Comparison of ENCODE assay signal across 8 mouse cellular contexts in the genomic region with DNA sequence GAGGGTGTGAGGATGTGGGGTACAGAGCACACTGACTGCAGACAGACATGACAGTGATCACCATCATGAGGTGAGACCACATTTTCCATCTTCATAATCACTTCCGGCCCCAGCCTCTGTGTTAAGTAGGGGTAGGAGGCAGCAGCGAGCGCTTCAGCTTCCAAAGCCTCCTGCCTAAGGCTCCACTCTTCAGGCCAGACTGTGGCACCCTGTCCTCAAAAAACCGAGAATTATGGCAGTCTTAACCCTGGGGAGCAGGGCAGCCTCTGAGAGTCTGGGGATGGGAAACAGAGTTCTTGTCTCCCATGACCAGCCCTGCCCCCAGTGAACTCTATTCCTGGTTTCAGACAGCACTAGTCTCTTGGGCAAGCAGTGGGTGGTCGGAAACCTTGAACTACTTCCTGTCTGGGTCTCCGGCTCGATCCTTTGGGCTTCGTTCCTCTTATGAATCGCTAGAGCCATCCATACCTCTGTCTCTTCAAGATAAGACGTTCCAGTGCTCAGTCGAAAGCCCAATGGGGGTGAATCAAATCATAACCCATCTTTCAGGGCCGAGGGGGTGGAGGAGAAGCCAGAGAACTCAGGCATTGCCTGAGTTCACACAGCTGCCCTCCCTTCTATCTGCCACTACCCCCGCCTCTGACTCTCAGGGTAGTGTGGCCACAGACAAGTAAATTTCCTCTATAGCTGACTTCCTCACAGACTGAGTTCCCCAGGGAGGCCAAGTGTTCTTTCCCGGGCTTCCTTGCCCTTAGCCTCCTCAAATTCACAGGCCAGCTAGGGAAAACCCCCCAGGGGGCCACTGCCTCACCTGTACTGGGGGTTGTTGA. TPM values are rescaled to one million over a fixed set of nuclear protein-coding genes. Genes with fewer than 3 reads are reported as not detected.
DNase-seq lines count a peak whose midpoint lies in the region; ATAC-seq and TF ChIP-seq lines count a peak whose summit lies in the region.

No protein-coding gene starts in this region.

- peak overlapping the region; percentile 54 for H3K4me3 ChIP-seq in gastrocnemius, adult 2 months
- H3K4me3 ChIP-seq in heart, postnatal 0 days (ENCODE audit: low read depth, low read length) = no peak overlapping the region
- H3K4me3 ChIP-seq in midbrain, embryonic 10.5 days = peak overlapping the region; percentile 25
- H3K4me3 ChIP-seq in stomach, postnatal 0 days (ENCODE audit: low read depth, low read length) = no peak overlapping the region

- intact Hi-C loops in gastrocnemius, adult 2 months (cut with DNase I) = loop anchor here (5.0 kb wide), 2 partner anchors 107 to 122 kb away; a partner anchor contains a TSS

- H3K4me2 ChIP-seq in heart, postnatal 0 days (ENCODE audit: low read depth, low read length) = peak overlapping the region; percentile 13; the same call in 1 of the 2 replicates
- peak overlapping the region; percentile 24 for H3K4me2 ChIP-seq in stomach, postnatal 0 days (replicated peaks; ENCODE audit: low read depth)

- no peak for TF ChIP-seq CTCF in gastrocnemius, adult 2 months (IDR thresholded peaks at IDR 0.05)
- no peak for TF ChIP-seq CTCF in heart, postnatal 0 days (IDR thresholded peaks at IDR 0.05; ENCODE audit: low read depth)
- no peak for TF ChIP-seq CTCF in stomach, postnatal 0 days (IDR thresholded peaks at IDR 0.05; ENCODE audit: low read depth)

- WGBS in heart, postnatal 0 days = 38% methylated on average over 14 of the region's 14 CpGs
- 72% methylated on average over 14 of the region's 14 CpGs for WGBS in midbrain, embryonic 10.5 days
- 62% methylated on average over 14 of the region's 14 CpGs for WGBS in stomach, postnatal 0 days

- no peak overlapping the region for H3K9ac ChIP-seq in heart, postnatal 0 days (replicated peaks; ENCODE audit: low read depth, low read length)
- H3K9ac ChIP-seq in stomach, postnatal 0 days (ENCODE audit: low read length) = peak overlapping the region; percentile 58

- H3K27ac ChIP-seq in gastrocnemius, adult 2 months = peak overlapping the region; percentile 92
- peak overlapping the region; percentile 97 for H3K27ac ChIP-seq in heart, postnatal 0 days (ENCODE audit: low read depth)
- H3K27ac ChIP-seq in midbrain, embryonic 10.5 days (replicated peaks) = peak overlapping the region; percentile 91
- H3K27ac ChIP-seq in stomach, postnatal 0 days (replicated peaks) = peak overlapping the region; percentile 97

- H3K36me3 ChIP-seq in heart, postnatal 0 days (replicated peaks; ENCODE audit: control insufficient read depth, insufficient read depth, low read length) = 0 out of 2 replicates have a peak, but pooled peaks cover 8% of the 10 kb centered on the region
- H3K36me3 ChIP-seq in midbrain, embryonic 10.5 days = peaks cover 27% of the 10 kb centered on the region
- H3K36me3 ChIP-seq in stomach, postnatal 0 days (ENCODE audit: control insufficient read depth, insufficient read depth, low read length) = peaks cover 4% of the 10 kb centered on the region; the same call in 1 of the 2 replicates

- TF ChIP-seq EP300 in heart, postnatal 0 days (IDR thresholded peaks at IDR 0.05; ENCODE audit: low read depth) = no peak
- TF ChIP-seq EP300 in stomach, postnatal 0 days (optimal IDR thresholded peaks at IDR 0.05) = no peak

- peak; percentile 31 for ATAC-seq in common myeloid progenitor, adult 5-6 weeks (replicated peaks; ENCODE audit: low read depth, poor library complexity, severe bottlenecking)
- ATAC-seq in heart, postnatal 0 days (ENCODE audit: insufficient read depth, low read depth) = no peak
- no peak for ATAC-seq in stomach, postnatal 0 days (ENCODE audit: low FRiP score, low TSS enrichment)

- no peaks in the 10 kb centered on the region for H3K9me3 ChIP-seq in heart, postnatal 0 days (replicated peaks; ENCODE audit: control insufficient read depth, low read length)
- no peaks in the 10 kb centered on the region for H3K9me3 ChIP-seq in midbrain, embryonic 10.5 days (replicated peaks)
- H3K9me3 ChIP-seq in stomach, postnatal 0 days (ENCODE audit: control insufficient read depth, low read length) = no peaks in the 10 kb centered on the region

- no peaks in the 10 kb centered on the region for H3K27me3 ChIP-seq in heart, postnatal 0 days (ENCODE audit: control insufficient read depth, insufficient read depth, low read length)
- H3K27me3 ChIP-seq in midbrain, embryonic 10.5 days (ENCODE audit: low read depth, poor library complexity, severe bottlenecking) = peaks cover under 1% of the 10 kb centered on the region; the same call in 1 of the 2 replicates
- no peaks in the 10 kb centered on the region for H3K27me3 ChIP-seq in stomach, postnatal 0 days (ENCODE audit: control insufficient read depth, insufficient read depth, low read length)

- H3K4me1 ChIP-seq in heart, postnatal 0 days (ENCODE audit: control insufficient read depth, insufficient read depth) = peaks cover 6% of the 10 kb centered on the region; the same call in 1 of the 2 replicates
- peaks cover 66% of the 10 kb centered on the region for H3K4me1 ChIP-seq in midbrain, embryonic 10.5 days
- H3K4me1 ChIP-seq in stomach, postnatal 0 days (replicated peaks; ENCODE audit: control insufficient read depth, insufficient read depth) = peaks cover 15% of the 10 kb centered on the region

- peak; percentile 57 for DNase-seq in gastrocnemius, adult 2 months
- DNase-seq in gastrocnemius, postnatal 10 days = no peak
- no peak for DNase-seq in heart, postnatal 0 days (ENCODE audit: low spot score)
- peak; percentile 50 for DNase-seq in kidney, postnatal 36 days
- DNase-seq in midbrain, embryonic 10.5 days (ENCODE audit: low spot score) = no peak
- DNase-seq in stomach, postnatal 0 days (ENCODE audit: low spot score) = no peak
- no peak for DNase-seq in urinary bladder, postnatal 25 days (ENCODE audit: low spot score)

RNA-seq across cellular contexts. Expression of a gene that starts 0.8 kb away (rescaled TPM):
- total RNA-seq in gastrocnemius, adult 2 months (2021) = 1 to 10 TPM; 2.3 to 2.5 TPM
- 1 to 10 TPM; 4.7 to 6.8 TPM for total RNA-seq in gastrocnemius, postnatal 10 days (2021)
- total RNA-seq in common myeloid progenitor, adult 5-6 weeks (2017) = 6.7 and 7.8 TPM in 2 replicates
- total RNA-seq in heart, postnatal 0 days (2014; rRNA removed; ENCODE audit: low replicate concordance) = 7.4 and 8.6 TPM in 2 replicates
- 2.7 and 2.8 TPM in 2 replicates for polyA plus RNA-seq in heart, postnatal 0 days (2015; fragmentation: Nextera tagmentation; extraction: Ambion mirVana)
- polyA plus RNA-seq in midbrain, embryonic 10.5 days (2016; fragmentation: Nextera tagmentation; extraction: Ambion mirVana) = 4.4 and 5.4 TPM in 2 replicates
- 5.7 and 5.9 TPM in 2 replicates for polyA plus RNA-seq in stomach, postnatal 0 days (2015; fragmentation: Nextera tagmentation; extraction: Ambion mirVana)

RNA-seq across cellular contexts. Expression of a gene that starts 1.9 kb away (rescaled TPM):
- not detected for total RNA-seq in gastrocnemius, adult 2 months (2021)
- not detected for total RNA-seq in gastrocnemius, postnatal 10 days (2021)
- not detected in 2 replicates for total RNA-seq in common myeloid progenitor, adult 5-6 weeks (2017)
- total RNA-seq in heart, postnatal 0 days (2014; rRNA removed; ENCODE audit: low replicate concordance) = not detected in 2 replicates
- 1.3 TPM in 1 of 2 replicates, not detected in the other for polyA plus RNA-seq in heart, postnatal 0 days (2015; fragmentation: Nextera tagmentation; extraction: Ambion mirVana)
- polyA plus RNA-seq in midbrain, embryonic 10.5 days (2016; fragmentation: Nextera tagmentation; extraction: Ambion mirVana) = 0.14 TPM in 1 of 2 replicates, not detected in the other
- polyA plus RNA-seq in stomach, postnatal 0 days (2015; fragmentation: Nextera tagmentation; extraction: Ambion mirVana) = 0.58 and 0.62 TPM in 2 replicates

RNA-seq across cellular contexts. Expression of a gene that starts 9.0 kb away (rescaled TPM):
- under 1 TPM; 0.73 to 0.74 TPM for total RNA-seq in gastrocnemius, adult 2 months (2021)
- total RNA-seq in gastrocnemius, postnatal 10 days (2021) = 1 to 10 TPM; 1.8 to 2.6 TPM
- 2.9 and 3.9 TPM in 2 replicates for total RNA-seq in common myeloid progenitor, adult 5-6 weeks (2017)
- 1.6 and 4.0 TPM in 2 replicates for total RNA-seq in heart, postnatal 0 days (2014; rRNA removed; ENCODE audit: low replicate concordance)
- 1.6 and 1.9 TPM in 2 replicates for polyA plus RNA-seq in heart, postnatal 0 days (2015; fragmentation: Nextera tagmentation; extraction: Ambion mirVana)
- 36.8 and 41.3 TPM in 2 replicates for polyA plus RNA-seq in midbrain, embryonic 10.5 days (2016; fragmentation: Nextera tagmentation; extraction: Ambion mirVana)
- 18.1 and 18.7 TPM in 2 replicates for polyA plus RNA-seq in stomach, postnatal 0 days (2015; fragmentation: Nextera tagmentation; extraction: Ambion mirVana)

RNA-seq across cellular contexts. Expression of a gene that starts 28.9 kb away (rescaled TPM):
- total RNA-seq in gastrocnemius, adult 2 months (2021) = under 1 TPM; 0.22 to 0.54 TPM
- total RNA-seq in gastrocnemius, postnatal 10 days (2021) = 1 to 10 TPM; 4.8 to 9.6 TPM
- not detected in 2 replicates for total RNA-seq in common myeloid progenitor, adult 5-6 weeks (2017)
- total RNA-seq in heart, postnatal 0 days (2014; rRNA removed; ENCODE audit: low replicate concordance) = 3.2 and 3.6 TPM in 2 replicates
- 1.2 and 1.4 TPM in 2 replicates for polyA plus RNA-seq in heart, postnatal 0 days (2015; fragmentation: Nextera tagmentation; extraction: Ambion mirVana)
- polyA plus RNA-seq in midbrain, embryonic 10.5 days (2016; fragmentation: Nextera tagmentation; extraction: Ambion mirVana) = 12.8 and 15.7 TPM in 2 replicates
- 1.3 and 1.5 TPM in 2 replicates for polyA plus RNA-seq in stomach, postnatal 0 days (2015; fragmentation: Nextera tagmentation; extraction: Ambion mirVana)

RNA-seq across cellular contexts. Expression of a gene that starts 31.3 kb away (rescaled TPM):
- 100 to 1,000 TPM; 527 to 622 TPM for total RNA-seq in gastrocnemius, adult 2 months (2021)
- 1,000 to 10,000 TPM; 1,007 to 1,093 TPM for total RNA-seq in gastrocnemius, postnatal 10 days (2021)
- total RNA-seq in common myeloid progenitor, adult 5-6 weeks (2017) = 1,886 and 2,148 TPM in 2 replicates
- total RNA-seq in heart, postnatal 0 days (2014; rRNA removed; ENCODE audit: low replicate concordance) = 638 and 752 TPM in 2 replicates
- 456 and 475 TPM in 2 replicates for polyA plus RNA-seq in heart, postnatal 0 days (2015; fragmentation: Nextera tagmentation; extraction: Ambion mirVana)
- 691 and 830 TPM in 2 replicates for polyA plus RNA-seq in midbrain, embryonic 10.5 days (2016; fragmentation: Nextera tagmentation; extraction: Ambion mirVana)
- 752 and 809 TPM in 2 replicates for polyA plus RNA-seq in stomach, postnatal 0 days (2015; fragmentation: Nextera tagmentation; extraction: Ambion mirVana)

Comparison
In these comparisons a context has a peak if more than half of its experiments do, and no peak if none do; other contexts are left out.
1. DNase-seq: peak in gastrocnemius, adult 2 months (single experiment) and kidney, postnatal 36 days (2 of 2); none in gastrocnemius, postnatal 10 days (single experiment), heart, postnatal 0 days (single experiment), midbrain, embryonic 10.5 days (single experiment), stomach, postnatal 0 days (single experiment) and urinary bladder, postnatal 25 days (single experiment).
2. H3K4me3 ChIP-seq: peak in gastrocnemius, adult 2 months (single experiment) and midbrain, embryonic 10.5 days (single experiment); none in heart, postnatal 0 days (single experiment) and stomach, postnatal 0 days (single experiment).
3. Peak in every context shown above with its lines, with median percentiles within 50 percentile points of each other: H3K27ac ChIP-seq.